Mouse (Mus musculus) right cerebral cortex, postnatal 4 days (tissue): ENCODE measurements around the gene Bsnd.
A peak's percentile ranks its signal among the peaks of the same experiment; 100 is the strongest.

ENCODE experiments used
- DNase-seq: peaks from one replicate; pipeline ENCODE4 v3.0.0-alpha.2; 2022

Gene Bsnd

DNA sequence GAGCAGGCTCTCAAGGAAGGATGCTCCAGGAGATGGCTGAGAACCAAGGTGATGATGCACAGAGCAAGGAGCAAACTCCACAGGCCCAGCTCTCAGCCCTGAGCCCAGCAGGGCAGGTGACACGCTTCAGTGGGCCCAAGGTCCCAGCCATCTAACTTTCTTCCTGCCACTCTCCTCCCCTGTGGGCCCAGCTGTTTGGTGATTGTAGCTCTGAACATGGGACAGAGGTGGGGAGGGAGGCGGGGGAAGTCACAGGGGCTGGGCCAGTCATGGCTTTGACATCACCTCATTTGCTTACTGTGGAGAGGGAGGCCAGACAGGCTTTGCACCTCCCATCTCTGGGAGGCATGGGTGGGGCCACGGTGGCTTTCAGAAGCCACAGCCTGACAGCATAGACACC lies at the start of gene Bsnd:
Gene Bsnd (minus strand): TSS at position 168 of the 400 bp plus-strand sequence.
- DNase-seq, result no peak

- DNase-seq, result no peak
Observed at GRCm38 (mm10) chr4:106541491-106541890, 49.4 kb upstream of the Bsnd start.

DNA sequence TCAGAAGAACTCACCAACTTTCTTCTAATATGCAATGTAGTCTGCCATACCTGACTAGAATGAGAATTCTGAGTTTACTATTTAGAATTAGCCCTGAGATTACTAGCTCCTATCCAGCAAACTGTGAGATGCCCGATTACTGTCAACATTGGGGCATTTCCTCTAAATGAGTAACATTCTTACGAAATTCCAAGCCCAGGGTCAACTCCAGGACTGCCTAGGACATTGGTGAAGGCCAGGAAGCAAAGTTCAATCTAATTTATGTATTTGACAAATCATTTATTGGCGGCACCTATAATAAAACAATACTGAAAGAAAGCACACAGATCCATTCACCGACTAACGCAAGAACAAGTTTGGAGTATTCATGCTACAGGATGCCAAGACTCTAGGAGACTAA lies 47.7 kb upstream of the Bsnd start:
- DNase-seq, result no peak

GRCm38 (mm10) chr4:106534256-106534655 lies 42.2 kb upstream of the Bsnd start:
- no peak for DNase-seq

DNA sequence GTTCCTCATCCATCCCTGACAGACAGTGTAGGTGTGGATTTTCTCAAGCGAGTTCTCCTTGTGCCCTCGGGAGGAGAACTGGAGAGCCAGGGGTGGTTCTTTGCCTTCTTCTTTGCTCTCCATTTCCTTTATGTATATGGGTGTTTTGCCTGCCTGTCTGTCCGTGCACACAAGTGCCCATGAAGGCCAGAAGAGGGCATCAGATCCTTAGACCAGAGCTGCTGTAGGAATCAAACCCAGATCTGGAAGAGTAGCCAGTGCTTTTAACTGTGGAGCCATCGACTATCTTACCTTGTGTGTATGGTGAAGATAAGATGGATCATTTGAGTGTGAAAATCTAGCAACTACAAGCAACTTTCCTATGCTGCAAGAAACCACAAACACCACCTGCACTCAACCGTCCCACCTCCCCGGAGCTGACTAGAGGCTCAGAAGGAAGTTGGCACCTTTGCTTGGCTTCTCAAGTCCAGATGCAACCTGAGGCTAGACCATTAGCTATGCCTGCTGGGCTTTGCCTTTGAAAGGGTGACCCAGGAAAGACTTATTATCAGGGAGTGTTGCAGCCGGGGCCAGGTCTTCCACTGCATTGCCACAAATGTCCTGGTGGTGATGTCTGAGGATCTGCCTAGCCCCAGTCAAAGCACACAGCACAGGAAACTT lies 41.5 kb upstream of the Bsnd start:
- no peak for DNase-seq

DNA sequence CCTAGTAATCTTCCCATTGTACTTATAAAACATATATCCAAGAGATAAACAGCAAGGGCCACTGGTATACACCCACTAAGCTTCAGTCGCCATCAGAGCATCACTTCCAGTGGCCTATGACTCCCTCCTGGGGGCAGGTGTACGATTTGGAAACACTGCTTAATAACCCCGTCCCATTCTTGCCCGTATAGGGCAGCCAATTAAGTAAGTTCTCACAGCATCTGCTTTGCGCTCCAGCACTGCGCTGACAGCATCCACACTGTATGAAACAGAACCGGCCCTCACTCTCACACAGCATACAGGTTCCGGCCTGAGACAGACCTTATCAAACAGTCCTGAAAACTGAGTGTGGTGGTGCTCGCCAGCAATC lies 38.0 kb upstream of the Bsnd start:
- DNase-seq, result no peak

DNA sequence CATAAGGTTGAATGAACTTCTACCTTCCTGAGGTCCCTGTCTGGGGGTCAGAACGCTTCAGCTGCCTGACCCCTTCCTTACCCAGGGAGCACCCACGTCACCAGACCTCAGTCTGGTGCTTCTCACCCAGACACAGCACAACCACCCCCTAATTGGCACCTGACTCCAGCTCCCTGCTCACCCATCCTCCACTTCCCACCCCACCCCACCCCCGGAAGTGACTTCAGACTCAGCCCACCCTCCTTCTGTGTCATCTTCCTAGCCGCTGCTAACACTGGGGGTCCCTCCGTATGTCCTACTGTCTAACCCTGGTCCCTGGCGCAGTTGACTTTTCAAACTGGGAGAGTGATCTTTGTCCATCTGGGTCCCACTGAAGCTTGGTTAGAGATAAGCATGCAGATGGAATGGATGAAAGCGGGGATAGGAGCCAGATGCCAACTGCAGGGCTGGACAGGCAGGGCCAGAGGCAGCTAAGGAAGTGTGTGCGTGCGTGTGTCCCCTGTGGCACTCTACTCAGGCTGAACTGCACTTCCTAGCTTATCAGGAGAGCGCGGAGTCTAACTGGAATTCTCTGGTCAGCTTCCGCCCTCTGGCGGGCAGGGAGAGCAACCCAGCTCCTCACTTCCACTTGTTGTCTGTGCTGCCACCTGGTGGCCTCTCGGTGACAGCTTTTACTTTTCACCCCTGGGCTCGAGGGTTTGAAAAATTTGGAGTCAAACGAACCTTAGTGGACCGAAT lies 37.5 kb upstream of the Bsnd start:
- DNase-seq, result peak; percentile 95

DNA sequence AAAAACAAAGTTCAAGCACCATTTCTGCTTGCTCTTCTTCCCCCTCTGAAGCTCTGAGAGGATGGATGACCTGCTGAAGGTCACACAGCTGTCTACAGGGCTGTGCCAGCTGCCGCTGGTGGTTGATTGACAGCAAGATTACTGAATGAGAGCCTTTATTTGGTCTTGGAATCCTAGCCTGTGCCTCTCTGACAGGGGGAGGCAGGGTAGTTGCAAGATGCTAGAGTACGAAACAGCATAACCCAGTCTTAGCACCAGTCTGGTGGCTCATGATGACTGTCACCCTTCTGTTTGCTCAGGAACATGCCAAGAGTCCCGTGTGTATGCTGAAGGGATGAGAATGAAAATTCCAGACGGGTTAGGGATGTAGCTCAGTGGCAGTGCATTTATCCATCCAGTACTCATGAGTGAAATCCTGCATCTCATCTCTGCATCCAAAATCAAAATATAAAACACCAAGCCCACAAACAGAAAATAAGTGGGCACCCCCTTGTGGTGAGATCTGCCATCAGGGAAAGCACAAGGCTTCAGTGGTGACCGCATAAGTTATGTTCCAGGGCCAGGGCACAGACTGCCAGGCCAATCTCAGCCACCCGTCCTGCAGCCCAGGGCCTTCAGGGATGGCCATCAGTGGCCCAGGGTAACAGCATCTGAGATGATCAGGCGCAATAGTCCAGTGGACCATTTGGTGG lies 35.9 kb upstream of the Bsnd start:
- DNase-seq, result peak; percentile 42

GRCm38 (mm10) chr4:106525001-106525400 lies 32.9 kb upstream of the Bsnd start:
- no peak for DNase-seq

DNA sequence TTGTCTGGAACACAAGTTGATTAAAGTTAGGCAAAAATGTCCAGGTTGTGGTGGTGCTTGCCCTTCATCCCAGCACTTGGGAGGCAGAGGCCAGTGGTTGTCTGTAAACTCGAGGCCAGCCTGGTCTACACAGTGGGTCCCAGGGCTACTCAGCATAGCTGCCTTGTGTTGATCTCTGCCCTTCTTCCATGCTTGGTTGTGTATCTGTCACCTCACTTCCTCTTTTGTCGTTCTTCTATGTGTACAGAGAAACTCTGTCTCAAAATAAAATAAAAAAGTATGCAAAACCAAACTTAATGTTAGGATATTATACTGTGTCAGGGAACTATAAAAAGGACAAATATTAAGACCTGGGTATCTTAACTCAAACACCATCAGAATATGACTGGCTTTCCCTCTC lies 32.0 kb upstream of the Bsnd start:
- no peak for DNase-seq

DNA sequence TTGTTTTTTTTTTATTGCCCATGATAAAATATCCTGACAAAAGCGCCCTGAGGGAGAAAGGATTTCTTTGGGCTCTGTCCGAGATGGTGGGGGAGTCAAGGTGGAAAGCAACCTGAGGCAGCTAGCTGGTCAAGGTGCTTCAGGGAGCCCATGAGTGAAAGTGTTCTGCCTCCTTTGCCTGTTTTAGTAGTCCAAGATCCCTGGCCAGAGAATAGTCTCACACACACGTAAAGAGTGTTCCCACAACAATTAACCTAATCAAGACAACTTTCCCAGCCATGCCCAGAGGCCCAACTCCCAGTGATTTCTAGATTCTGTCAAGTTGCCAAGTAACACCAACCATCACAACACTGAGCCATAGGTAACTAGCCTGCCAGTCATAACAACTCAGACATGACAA lies 30.5 kb upstream of the Bsnd start:
- no peak for DNase-seq

- DNase-seq, result no peak
Observed at GRCm38 (mm10) chr4:106514606-106515005, 22.5 kb upstream of the Bsnd start.

- no peak for DNase-seq
Observed at GRCm38 (mm10) chr4:106509888-106510287, 17.8 kb upstream of the Bsnd start.

GRCm38 (mm10) chr4:106505453-106506058 lies 13.5 kb upstream of the Bsnd start:
- DNase-seq, result no peak

- DNase-seq, result no peak
Observed at GRCm38 (mm10) chr4:106503578-106503977, 11.5 kb upstream of the Bsnd start.

DNA sequence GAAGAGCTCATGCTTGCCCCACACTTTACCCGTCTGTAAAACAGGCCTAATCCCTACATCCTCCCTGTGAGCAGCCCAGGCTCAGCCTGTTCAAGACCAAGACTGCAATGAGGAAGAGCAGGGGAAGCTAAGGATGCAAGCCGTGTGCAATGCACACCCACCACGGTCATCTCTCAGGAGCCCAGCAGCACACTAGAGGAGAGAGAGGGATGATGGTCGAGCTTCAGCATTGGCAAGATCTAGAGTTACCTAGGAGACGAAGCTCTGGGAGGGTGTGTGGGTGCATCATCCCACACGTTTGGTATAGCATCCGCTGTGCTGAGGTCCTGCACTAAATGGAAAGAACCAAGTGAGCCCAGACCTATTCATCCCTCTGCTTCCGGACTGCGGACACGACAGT lies 8.0 kb upstream of the Bsnd start:
- no peak for DNase-seq

DNA sequence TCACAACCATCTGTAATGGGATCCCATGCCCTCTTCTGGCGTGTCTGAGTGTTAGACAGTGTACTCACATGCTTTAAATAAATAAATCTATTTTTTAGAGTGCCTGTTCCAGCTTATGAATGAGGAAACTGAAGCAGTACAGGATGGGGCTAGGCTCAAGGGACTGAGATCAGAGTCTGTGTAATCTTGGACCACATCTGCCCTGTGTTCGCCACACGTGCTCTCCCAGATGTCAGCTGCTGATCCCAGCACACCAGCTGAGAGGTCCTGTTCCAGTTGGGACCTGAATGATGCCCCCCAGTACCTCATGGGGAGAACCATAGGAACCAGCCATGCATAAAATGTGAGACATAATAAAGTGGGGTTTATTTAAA lies 6.4 kb upstream of the Bsnd start:
- DNase-seq, result no peak

DNA sequence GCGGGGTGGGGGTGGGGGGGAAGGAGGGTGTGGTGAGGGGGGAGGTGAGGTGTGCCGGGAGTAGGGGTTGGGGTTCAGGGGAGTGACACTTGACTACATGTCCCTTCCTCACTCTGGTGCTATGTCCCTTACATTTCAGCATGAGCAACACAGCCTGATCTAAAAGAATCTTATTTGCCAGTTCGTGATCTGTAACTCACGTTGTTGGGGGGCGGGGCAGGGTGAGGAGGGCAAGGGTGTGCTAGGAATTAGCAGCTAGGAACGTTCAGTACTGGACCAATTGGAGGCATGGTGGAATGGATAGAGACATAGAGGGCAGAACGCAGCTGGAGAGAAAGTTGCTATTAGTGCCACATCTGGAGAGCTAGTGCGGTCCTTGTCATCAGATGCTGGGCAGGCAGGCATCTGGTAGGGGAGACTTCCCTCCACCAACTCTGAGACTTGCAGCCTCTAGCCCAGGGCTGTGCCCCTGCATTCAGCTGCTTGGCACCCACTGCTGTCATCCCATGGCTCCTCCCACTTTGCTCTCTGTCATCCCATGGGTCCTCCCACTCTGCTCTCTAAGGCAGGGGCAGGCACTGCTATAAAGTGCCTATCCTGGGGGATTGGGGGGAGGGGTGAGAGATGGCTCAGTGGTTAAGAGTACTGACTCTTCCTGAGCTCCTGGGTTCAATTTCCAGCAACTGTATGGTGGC lies 5.8 kb upstream of the Bsnd start:
- no peak for DNase-seq

DNA sequence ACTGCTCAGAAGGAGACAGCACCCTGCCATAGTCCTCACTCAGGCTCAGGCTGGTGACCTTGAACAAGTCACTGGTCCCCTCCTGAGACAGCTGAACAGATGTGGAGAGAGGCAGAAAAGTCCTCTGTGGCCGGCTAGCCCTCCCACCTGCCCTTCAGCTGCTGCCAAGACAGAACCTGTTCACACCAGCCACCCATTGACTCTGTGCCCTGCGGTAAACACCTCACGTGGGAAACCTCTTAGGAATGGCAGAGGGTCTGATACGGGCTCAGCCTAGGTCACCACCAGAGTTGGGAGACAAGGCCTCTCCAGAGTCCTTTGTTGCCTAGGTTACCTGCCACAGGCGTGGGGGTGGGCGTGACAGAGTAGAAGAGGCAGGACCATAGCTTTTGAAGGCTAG lies 4.8 kb upstream of the Bsnd start:
- DNase-seq, result no peak

- no peak for DNase-seq
Observed at GRCm38 (mm10) chr4:106493639-106494038, 1.6 kb upstream of the Bsnd start.

- DNase-seq, result no peak
Observed at GRCm38 (mm10) chr4:106490620-106491019, 1.5 kb downstream of the Bsnd start.

GRCm38 (mm10) chr4:106483831-106484230 lies 8.3 kb downstream of the Bsnd start:
- no peak for DNase-seq

GRCm38 (mm10) chr4:106483215-106483727 lies 8.8 kb downstream of the Bsnd start:
- no peak for DNase-seq
